Mouse (Mus musculus) stomach, postnatal 0 days (tissue): ENCODE data around the gene Senp7.

Experiments used
- CTCF ChIP-seq: IDR thresholded peaks from 2 replicates; pipeline ENCODE4 v1.5.1; 2016; ENCODE audit warnings: antibody characterized with exemption, low read depth, mild to moderate bottlenecking, moderate library complexity
- EP300 ChIP-seq: optimal IDR thresholded peaks from 2 replicates; pipeline ENCODE3; 2016; ENCODE audit warnings: antibody characterized with exemption

DNA sequence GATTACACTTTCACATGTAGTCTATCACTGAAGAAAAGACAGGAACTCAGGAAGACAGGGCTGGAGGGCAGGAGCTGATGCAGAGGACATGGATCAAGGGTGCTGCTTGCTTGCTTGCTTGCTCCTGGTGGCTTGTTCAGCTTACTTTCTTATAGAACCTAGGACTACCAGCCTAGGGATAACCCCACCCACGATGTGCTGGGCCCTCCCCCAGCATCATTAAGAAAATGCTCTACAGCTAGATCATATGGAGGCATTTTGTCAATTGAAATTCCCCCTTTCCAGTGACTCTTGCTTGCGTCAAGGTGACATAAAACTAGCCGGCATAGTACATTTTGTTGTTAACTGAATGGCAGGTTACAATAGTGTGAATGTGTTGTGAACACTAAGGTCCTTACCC lies 7.8 kb downstream of the Senp7 start:
- TF ChIP-seq CTCF, result no peak
- TF ChIP-seq EP300, result no peak
